Mouse (Mus musculus) forebrain, postnatal 0 days (tissue): ENCODE data around the gene Morn1. TPM values are rescaled to one million over a fixed set of nuclear protein-coding genes. Genes with fewer than 3 reads are reported as not detected.

Experiments used
- ATAC-seq: fragments of 200-750 bp; cut with Nextera tagmentation; 2 replicates; pipeline ENCODE4 v1.8.0; 2017; ENCODE audit warnings: mild to moderate bottlenecking, moderate library complexity
- DNase-seq: peaks from one replicate; pipeline ENCODE4 v3.0.0-alpha.2; 2015
- H3K27ac ChIP-seq: fragments of 300-500 bp; sonication (generic); 2 replicates; pipeline ENCODE4 v1.5.1; 2014; ENCODE audit warnings: low read depth, mild to moderate bottlenecking, antibody characterized with exemption, low read length, moderate library complexity, mixed read lengths
- H3K27me3 ChIP-seq: fragments of 300-500 bp; sonication (generic); 2 replicates; pipeline ENCODE4 v1.6.1; 2014; ENCODE audit warnings: mild to moderate bottlenecking, low read length, mixed read lengths; ENCODE audit not compliant: insufficient read depth
- H3K36me3 ChIP-seq: fragments of 300-500 bp; sonication (generic); 2 replicates; pipeline ENCODE4 v1.6.1; 2014; ENCODE audit warnings: mild to moderate bottlenecking, moderate library complexity; ENCODE audit not compliant: insufficient read depth
- H3K4me1 ChIP-seq: fragments of 300-500 bp; sonication (generic); 2 replicates; pipeline ENCODE4 v1.6.1; 2014; ENCODE audit warnings: antibody characterized with exemption; ENCODE audit not compliant: insufficient read depth
- H3K4me2 ChIP-seq: fragments of 300-500 bp; sonication (generic); 2 replicates; pipeline ENCODE4 v1.6.1; 2014; ENCODE audit warnings: low read depth, mild to moderate bottlenecking, moderate library complexity
- H3K4me3 ChIP-seq: fragments of 300-500 bp; sonication (generic); 2 replicates; pipeline ENCODE4 v1.5.1; 2014; ENCODE audit warnings: low read depth, low read length, mixed read lengths
- H3K9ac ChIP-seq: fragments of 300-500 bp; sonication (generic); 2 replicates; pipeline ENCODE4 v1.6.1; 2014; ENCODE audit warnings: mild to moderate bottlenecking
- H3K9me3 ChIP-seq: fragments of 300-500 bp; sonication (generic); 2 replicates; pipeline ENCODE4 v1.6.1; 2016; ENCODE audit warnings: low read length
- CTCF ChIP-seq: sonication (generic); IDR thresholded peaks from 2 replicates; pipeline ENCODE4 v1.5.1; 2016; ENCODE audit warnings: antibody characterized with exemption, control low read depth, low read depth
- WGBS: fragments of 180-500 bp; shearing (Covaris S2); extraction: QIAGEN DNeasy Blood & Tissue Kit; methylation state at CpG from one replicate; pipeline ENCODE4 v1.1.7; 2014; 5-methylcytosine and 5-hydroxymethylcytosine counted together
- polyA plus RNA-seq: library from polyadenylated mRNA; unstranded; fragments of >200 nt; fragmentation: Nextera tagmentation; extraction: Ambion mirVana; gene quantifications from 2 replicates; pipeline ENCODE4 v1.2.1, GENCODE M21; 2015
- total RNA-seq: library from RNA; depleted of rRNA; stranded (reverse); fragments of >200 nt; gene quantifications from 2 replicates; pipeline ENCODE4 v1.2.3, GENCODE M21; 2014

Morn1 gene
- total and polyA plus RNA-seq, 2 experiments from 2014 or later: 7.4 to 9.7 TPM

DNA sequence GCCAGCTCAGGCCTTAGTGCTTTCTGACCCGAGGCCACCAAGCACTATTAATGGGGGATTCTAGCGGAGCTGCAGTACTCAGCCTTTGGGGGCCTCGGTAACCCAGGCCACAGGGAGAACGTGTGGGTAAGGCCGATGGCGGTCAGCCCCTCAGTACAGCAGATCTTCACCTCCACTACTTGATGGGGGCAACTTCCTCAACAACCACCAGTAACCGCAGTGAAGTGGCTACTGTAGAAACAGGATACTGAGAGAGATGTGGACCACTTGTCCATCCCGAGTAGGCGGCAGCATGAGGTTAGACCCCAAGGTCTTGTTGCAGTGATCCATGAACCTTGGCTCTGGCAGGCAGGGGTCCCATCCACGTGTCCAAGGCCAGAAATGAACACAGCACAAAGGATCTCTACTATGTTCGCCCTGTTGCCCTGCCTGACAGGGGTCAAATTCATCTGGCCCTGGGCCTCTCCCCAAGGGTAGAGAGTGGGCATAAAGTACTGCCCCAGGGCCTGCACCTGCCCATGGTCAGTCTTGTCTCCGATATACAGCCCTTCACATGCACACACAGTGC is 64.9 kb downstream of the Morn1 start:
- 59% methylated on average over 12 of the region's 12 CpGs for WGBS
- no peak for ATAC-seq
- peak overlapping the region; percentile 81 for H3K4me2 ChIP-seq
- H3K27me3 ChIP-seq: no peaks in the 10 kb centered on the region
- H3K9me3 ChIP-seq: no peaks in the 10 kb centered on the region
- peaks cover 10% of the 10 kb centered on the region; the same call in 1 of the 2 replicates for H3K4me1 ChIP-seq
- peaks cover 19% of the 10 kb centered on the region for H3K36me3 ChIP-seq
- peak overlapping the region; percentile 62; the same call in 1 of the 2 replicates for H3K9ac ChIP-seq
- TF ChIP-seq CTCF: no peak
- no peak for DNase-seq
- H3K27ac ChIP-seq: no peak overlapping the region
- H3K4me3 ChIP-seq: peak overlapping the region; percentile 33; the same call in 1 of the 2 replicates

DNA sequence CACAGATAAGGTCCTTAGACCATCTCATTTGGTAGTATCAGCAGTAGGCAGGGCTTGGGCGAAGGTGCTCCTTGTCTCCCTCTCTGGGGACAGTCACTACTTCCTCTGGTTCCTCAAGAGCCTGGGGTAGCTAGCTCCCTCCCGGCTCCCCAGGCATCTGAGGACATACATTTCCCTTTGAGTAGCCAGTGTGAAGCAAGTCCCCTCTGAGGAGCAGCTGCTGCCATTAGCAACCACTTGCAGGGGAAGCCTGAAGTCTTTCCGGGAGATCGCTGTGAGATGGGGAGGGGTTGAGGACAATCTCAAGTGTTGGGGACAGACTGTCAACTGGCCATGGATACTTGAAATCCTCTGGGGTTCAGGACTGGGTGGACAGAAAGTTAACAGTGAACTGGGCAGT is 65.5 kb downstream of the Morn1 start:
- no peaks in the 10 kb centered on the region for H3K9me3 ChIP-seq
- H3K4me3 ChIP-seq: no peak overlapping the region
- H3K36me3 ChIP-seq: peaks cover 24% of the 10 kb centered on the region
- ATAC-seq (no peak), DNase-seq (no peak)
- no peak for TF ChIP-seq CTCF
- H3K4me1 ChIP-seq: peaks cover 10% of the 10 kb centered on the region; the same call in 1 of the 2 replicates
- H3K27me3 ChIP-seq: no peaks in the 10 kb centered on the region
- no peak overlapping the region for H3K27ac ChIP-seq
- WGBS: 77% methylated on average over 4 of the region's 4 CpGs
- H3K9ac ChIP-seq: no peak overlapping the region
- H3K4me2 ChIP-seq: no peak overlapping the region

DNA sequence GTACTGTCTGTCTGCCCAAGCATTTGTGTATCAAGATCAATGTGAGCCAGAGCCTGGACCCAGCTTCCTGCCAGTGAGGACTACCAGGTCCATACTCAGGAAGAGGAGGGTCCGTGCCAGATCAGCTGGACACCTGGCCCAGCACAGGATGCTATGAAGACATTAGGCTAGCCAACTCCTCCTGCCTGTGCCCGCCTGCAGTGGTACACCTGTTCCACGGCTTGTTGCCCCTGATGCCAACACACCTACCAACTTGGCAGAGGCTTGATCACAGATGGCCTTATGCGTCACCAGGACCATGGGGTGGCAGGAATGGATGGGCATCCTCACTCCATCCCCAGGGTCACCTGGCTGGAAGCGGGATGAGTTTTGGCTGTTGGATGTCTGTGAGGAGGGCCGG is 66.1 kb downstream of the Morn1 start:
- DNase-seq (no peak), ATAC-seq (no peak)
- no peak overlapping the region for H3K9ac ChIP-seq
- no peaks in the 10 kb centered on the region for H3K27me3 ChIP-seq
- TF ChIP-seq CTCF: no peak
- H3K4me2 ChIP-seq: no peak overlapping the region
- peaks cover 31% of the 10 kb centered on the region for H3K36me3 ChIP-seq
- H3K4me1 ChIP-seq: peaks cover 10% of the 10 kb centered on the region; the same call in 1 of the 2 replicates
- H3K27ac ChIP-seq: no peak overlapping the region
- WGBS: 87% methylated on average over 6 of the region's 6 CpGs
- no peaks in the 10 kb centered on the region for H3K9me3 ChIP-seq
- no peak overlapping the region for H3K4me3 ChIP-seq

DNA sequence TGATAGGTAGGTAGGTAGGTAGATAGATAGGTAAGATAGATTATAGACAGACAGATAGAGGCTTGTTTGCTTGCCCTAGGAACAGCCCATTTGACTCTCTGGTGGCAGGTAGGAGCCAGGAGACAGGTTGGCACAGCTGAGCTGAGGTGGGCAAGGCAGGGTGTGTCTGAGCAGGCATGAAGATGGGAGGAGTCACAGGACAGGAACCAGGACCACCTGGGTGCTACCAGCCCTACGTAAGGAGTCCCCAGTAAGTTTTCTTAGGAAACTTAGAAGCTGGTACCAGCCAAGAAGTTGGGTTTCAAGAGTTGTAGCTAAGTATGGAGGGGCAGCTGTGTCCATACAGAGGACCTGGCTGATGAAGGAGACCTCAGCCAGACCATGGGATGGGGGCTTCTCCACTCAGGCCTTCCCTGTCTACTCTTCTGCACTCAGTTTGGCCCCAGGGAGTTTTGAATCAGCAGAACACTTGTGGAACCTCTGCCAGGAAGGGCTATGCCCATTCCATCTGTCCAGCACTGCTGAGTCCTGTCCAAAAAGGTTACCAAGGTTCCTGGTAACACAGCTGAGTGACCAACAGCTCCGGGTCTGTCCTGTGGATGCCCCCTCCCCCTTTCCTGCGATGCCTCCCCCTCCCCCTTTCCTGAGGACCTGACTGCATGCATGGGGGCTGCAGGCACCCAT is 67.2 kb downstream of the Morn1 start:
- H3K4me3 ChIP-seq: no peak overlapping the region
- peaks cover 10% of the 10 kb centered on the region; the same call in 1 of the 2 replicates for H3K4me1 ChIP-seq
- no peak overlapping the region for H3K4me2 ChIP-seq
- H3K9ac ChIP-seq: no peak overlapping the region
- no peak for TF ChIP-seq CTCF
- ATAC-seq (no peak), DNase-seq (no peak)
- WGBS: 87% methylated on average over 3 of the region's 3 CpGs
- no peak overlapping the region for H3K27ac ChIP-seq
- H3K36me3 ChIP-seq: peaks cover 41% of the 10 kb centered on the region
- no peaks in the 10 kb centered on the region for H3K27me3 ChIP-seq
- H3K9me3 ChIP-seq: no peaks in the 10 kb centered on the region

DNA sequence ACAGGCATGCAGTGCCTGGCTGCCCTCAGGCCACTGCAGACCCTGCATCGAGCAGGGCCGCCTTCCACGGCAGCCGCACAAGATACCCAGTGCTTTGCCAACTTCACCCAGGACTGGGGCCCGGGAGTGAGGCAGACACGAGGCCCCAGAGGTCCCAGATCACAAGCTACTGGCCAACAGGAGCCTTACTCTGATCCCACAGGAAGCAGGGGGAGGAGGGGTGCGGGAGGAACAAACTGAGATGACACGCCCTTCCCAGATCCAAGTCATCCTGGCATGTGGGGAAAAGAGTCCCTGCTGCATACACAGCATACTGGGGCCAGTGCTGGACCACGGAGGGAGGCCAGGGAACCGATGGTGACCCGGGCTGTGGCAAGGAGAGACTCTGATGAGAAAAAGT is 68.6 kb downstream of the Morn1 start:
- no peaks in the 10 kb centered on the region for H3K9me3 ChIP-seq
- peaks cover 10% of the 10 kb centered on the region; the same call in 1 of the 2 replicates for H3K4me1 ChIP-seq
- ATAC-seq (no peak), DNase-seq (no peak)
- H3K36me3 ChIP-seq: peaks cover 56% of the 10 kb centered on the region
- H3K4me2 ChIP-seq: no peak overlapping the region
- no peak overlapping the region for H3K9ac ChIP-seq
- WGBS: 85% methylated on average over 11 of the region's 11 CpGs
- TF ChIP-seq CTCF: no peak
- no peak overlapping the region for H3K27ac ChIP-seq
- H3K27me3 ChIP-seq: no peaks in the 10 kb centered on the region
- H3K4me3 ChIP-seq: no peak overlapping the region

DNA sequence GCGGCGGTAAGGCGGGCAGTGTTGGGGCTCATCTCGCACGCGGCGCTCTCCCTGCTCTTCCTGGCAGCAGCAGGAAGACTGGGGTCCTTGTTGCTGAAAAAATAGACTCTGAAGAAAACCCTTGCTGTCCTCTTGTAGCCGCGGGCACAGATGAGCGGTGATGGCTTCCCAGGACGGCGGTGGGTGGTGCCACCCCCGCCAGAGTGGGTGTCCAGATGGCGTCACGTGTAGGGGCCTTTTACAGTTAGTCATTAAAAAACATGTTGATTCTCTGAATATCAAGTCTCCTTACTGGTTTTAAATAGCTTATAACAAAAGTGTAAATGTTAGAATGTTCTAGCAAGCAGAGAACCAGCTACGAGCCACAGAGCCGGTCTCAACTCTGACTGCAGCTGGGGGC is 70.4 kb downstream of the Morn1 start:
- H3K9me3 ChIP-seq: no peaks in the 10 kb centered on the region
- no peak overlapping the region for H3K27ac ChIP-seq
- no peak for DNase-seq
- no peak overlapping the region for H3K4me3 ChIP-seq
- no peak for ATAC-seq
- WGBS: 89% methylated on average over 17 of the region's 17 CpGs
- peaks cover 57% of the 10 kb centered on the region for H3K36me3 ChIP-seq
- H3K4me2 ChIP-seq: no peak overlapping the region
- no peaks in the 10 kb centered on the region for H3K27me3 ChIP-seq
- TF ChIP-seq CTCF: no peak
- H3K4me1 ChIP-seq: no peaks in the 10 kb centered on the region
- H3K9ac ChIP-seq: no peak overlapping the region

DNA sequence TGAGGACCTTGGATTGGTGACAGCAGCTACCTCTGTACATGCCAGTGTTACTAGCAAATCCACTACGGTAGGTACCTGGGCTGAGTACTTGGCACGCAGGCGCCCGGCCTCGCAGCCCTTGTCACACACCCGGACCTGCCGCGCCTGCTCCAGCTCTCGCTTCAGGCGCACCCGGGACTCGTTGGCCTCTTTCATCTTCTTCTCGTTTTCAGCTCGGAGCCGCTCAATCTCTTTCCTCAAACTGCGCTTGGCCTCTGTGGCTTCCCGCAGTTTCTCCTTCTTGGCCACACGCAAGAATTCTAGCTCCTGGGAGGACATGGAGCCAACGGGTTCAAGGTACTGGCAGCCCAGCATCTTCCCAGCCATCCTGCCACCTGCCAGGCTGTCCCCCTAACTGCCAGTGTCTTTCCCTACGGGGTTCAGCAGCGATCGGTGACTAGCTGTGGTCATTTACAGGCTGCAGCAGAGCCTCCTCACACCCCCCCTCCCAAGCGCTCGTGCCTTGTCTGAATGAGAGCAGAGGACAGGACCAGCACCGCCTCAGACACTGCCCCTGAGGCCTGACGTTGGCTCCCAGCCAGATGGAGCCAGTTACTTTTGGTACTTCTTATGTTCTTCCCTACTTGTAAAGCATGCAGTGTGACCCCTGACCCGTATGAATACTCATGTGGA is 71.6 kb downstream of the Morn1 start:
- no peaks in the 10 kb centered on the region for H3K27me3 ChIP-seq
- H3K4me2 ChIP-seq: no peak overlapping the region
- TF ChIP-seq CTCF: no peak
- H3K9ac ChIP-seq: no peak overlapping the region
- H3K9me3 ChIP-seq: no peaks in the 10 kb centered on the region
- ATAC-seq: no peak
- no peak for DNase-seq
- peaks cover 57% of the 10 kb centered on the region for H3K36me3 ChIP-seq
- 82% methylated on average over 27 of the region's 27 CpGs for WGBS
- no peak overlapping the region for H3K27ac ChIP-seq
- H3K4me1 ChIP-seq: no peaks in the 10 kb centered on the region
- no peak overlapping the region for H3K4me3 ChIP-seq
